Mouse (Mus musculus) naive thymus-derived CD4-positive, alpha-beta T cell, adult 2 months (primary cell): ENCODE results near the gene Col11a2.

Experiments used
- DNase-seq: peaks from one replicate; pipeline ENCODE4 v3.0.0-alpha.2; 2011; ENCODE audit warnings: low read depth

Gene Col11a2

GRCm38 (mm10) chr17:34026221-34026620 lies 13.0 kb upstream of the Col11a2 start:
- peak; percentile 63 for DNase-seq

- peak; percentile 87 for DNase-seq
Measured at GRCm38 (mm10) chr17:34026917-34027655, 12.2 kb upstream of the Col11a2 start.

- peak; percentile 94 for DNase-seq
Measured at GRCm38 (mm10) chr17:34027656-34028223, 11.5 kb upstream of the Col11a2 start, which contains the start of gene H2-Ke6. Gene H2-Ke6 (minus strand): TSS chr17:34028060.

GRCm38 (mm10) chr17:34028501-34029149 lies 10.6 kb upstream of the Col11a2 start:
- DNase-seq = peak; percentile 19

- DNase-seq = peak; percentile 18
Measured at GRCm38 (mm10) chr17:34029150-34029889, 9.9 kb upstream of the Col11a2 start.

GRCm38 (mm10) chr17:34029890-34030595 lies 9.2 kb upstream of the Col11a2 start:
- peak; percentile 26 for DNase-seq

GRCm38 (mm10) chr17:34030861-34031326 lies 8.3 kb upstream of the Col11a2 start:
- no peak for DNase-seq

- DNase-seq = peak; percentile 100
Measured at GRCm38 (mm10) chr17:34031465-34032173, 7.6 kb upstream of the Col11a2 start, which contains the start of the genes Slc39a7 and Rxrb. Gene Slc39a7 (minus strand): TSS chr17:34031682. Gene Rxrb (plus strand): TSS chr17:34031812.

- DNase-seq = peak; percentile 83
Measured at GRCm38 (mm10) chr17:34032174-34032632, 7.0 kb upstream of the Col11a2 start.

- DNase-seq = no peak
Measured at GRCm38 (mm10) chr17:34032806-34033205, 6.4 kb upstream of the Col11a2 start.

- DNase-seq = no peak
Measured at GRCm38 (mm10) chr17:34033441-34033840, 5.8 kb upstream of the Col11a2 start.

GRCm38 (mm10) chr17:34034064-34034463 lies 5.2 kb upstream of the Col11a2 start:
- DNase-seq = peak; percentile 89

- no peak for DNase-seq
Measured at GRCm38 (mm10) chr17:34035517-34035916, 3.7 kb upstream of the Col11a2 start.

GRCm38 (mm10) chr17:34036647-34037046 lies 2.6 kb upstream of the Col11a2 start:
- DNase-seq = no peak

GRCm38 (mm10) chr17:34037241-34037640 lies 2.0 kb upstream of the Col11a2 start:
- DNase-seq = no peak

- DNase-seq = no peak
Measured at GRCm38 (mm10) chr17:34038440-34038839, 797 bp upstream of the Col11a2 start.

GRCm38 (mm10) chr17:34039562-34040450 lies 569 bp downstream of the Col11a2 start:
- no peak for DNase-seq

- no peak for DNase-seq
Measured at GRCm38 (mm10) chr17:34045941-34046340, 6.7 kb downstream of the Col11a2 start.

- DNase-seq = peak; percentile 57
Measured at GRCm38 (mm10) chr17:34047404-34048050, 8.3 kb downstream of the Col11a2 start.
